Mouse (Mus musculus) macrophage (primary cell): Measurements from ENCODE around the gene Pde4d. TPM values are rescaled to one million over a fixed set of nuclear protein-coding genes. Genes with fewer than 3 reads are reported as not detected.
A peak's percentile ranks its signal among the peaks of the same experiment; 100 is the strongest.

Experiments
- H3K27ac ChIP-seq: fragments of 350-480 bp; formaldehyde crosslinking; 2 replicates; pipeline ENCODE4 v1.9.0; 2021
- H3K36me3 ChIP-seq: fragments of 350-480 bp; formaldehyde crosslinking; 2 replicates; pipeline ENCODE4 v1.9.0; 2021; ENCODE audit errors: inconsistent target
- H3K4me3 ChIP-seq: fragments of 350-480 bp; formaldehyde crosslinking; 2 replicates; pipeline ENCODE4 v1.9.0; 2021; ENCODE audit errors: inconsistent target
- H3K79me2 ChIP-seq: fragments of 350-480 bp; formaldehyde crosslinking; 2 replicates; pipeline ENCODE4 v1.9.0; 2021; ENCODE audit errors: inconsistent target
- WGBS: methylation state at CpG from one replicate; pipeline ENCODE4 v1.1.7; 2026; ENCODE audit warnings: inconsistent platforms; ENCODE audit not compliant: missing documents; 5-methylcytosine and 5-hydroxymethylcytosine counted together
- polyA plus RNA-seq: library from polyadenylated mRNA; stranded (reverse); fragments of 250-400 nt; gene quantifications from 3 replicates; pipeline ENCODE4 v1.2.4, GENCODE M21; 2018; ENCODE audit warnings: inconsistent platforms

Pde4d gene
- polyA plus RNA-seq, 1 experiment from 2014 or later: 0.82 TPM

DNA sequence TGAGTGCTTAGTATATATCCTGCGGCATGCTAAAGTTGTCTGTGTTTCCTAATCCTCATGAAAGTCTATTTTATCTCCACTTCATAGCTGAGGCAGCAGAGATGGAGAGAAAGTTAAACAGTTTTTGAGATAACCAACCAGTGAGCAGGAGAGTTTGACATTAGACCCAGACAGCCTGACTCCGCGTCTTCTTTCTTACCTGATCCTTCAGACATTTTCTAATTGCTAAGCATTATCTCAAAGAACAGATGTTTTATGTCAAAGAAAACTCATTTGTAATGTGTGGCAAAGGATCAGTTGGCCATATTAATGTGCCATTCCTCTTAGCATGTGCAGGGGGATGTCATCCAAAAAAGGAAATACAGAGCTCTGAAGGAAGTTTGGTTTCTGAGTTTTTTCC lies 1227.9 kb downstream of the Pde4d start:
- H3K36me3 ChIP-seq: no peaks in the 10 kb centered on the region
- H3K27ac ChIP-seq: no peak overlapping the region
- 98% methylated on average over 3 of the region's 3 CpGs for WGBS
- H3K79me2 ChIP-seq: no peaks in the 10 kb centered on the region
- H3K4me3 ChIP-seq: no peak overlapping the region

GRCm38 (mm10) chr13:109678991-109679390 lies 1229.2 kb downstream of the Pde4d start:
- Histone ChIP-seq H3K79me2 (no peaks in the 10 kb centered on the region), H3K36me3 (no peaks in the 10 kb centered on the region), H3K4me3 (no peak overlapping the region), H3K27ac (no peak overlapping the region)
- 93% methylated on average over 1 of the region's 1 CpGs for WGBS

- Histone ChIP-seq H3K27ac (no peak overlapping the region), H3K79me2 (no peaks in the 10 kb centered on the region), H3K36me3 (no peaks in the 10 kb centered on the region), H3K4me3 (no peak overlapping the region)
- WGBS: 86% methylated on average over 8 of the region's 8 CpGs
Measured at GRCm38 (mm10) chr13:109680229-109680628, 1230.5 kb downstream of the Pde4d start.

GRCm38 (mm10) chr13:109681699-109682293 lies 1232.0 kb downstream of the Pde4d start:
- Histone ChIP-seq H3K27ac (no peak overlapping the region), H3K4me3 (no peak overlapping the region), H3K79me2 (no peaks in the 10 kb centered on the region), H3K36me3 (no peaks in the 10 kb centered on the region)
- whole genome bisulfite sequencing: 81% methylated on average over 4 of the region's 4 CpGs

GRCm38 (mm10) chr13:109683001-109683400 lies 1233.3 kb downstream of the Pde4d start:
- 93% methylated on average over 10 of the region's 10 CpGs for WGBS
- Histone ChIP-seq H3K27ac (no peak overlapping the region), H3K79me2 (no peaks in the 10 kb centered on the region), H3K4me3 (no peak overlapping the region), H3K36me3 (no peaks in the 10 kb centered on the region)

GRCm38 (mm10) chr13:109684985-109685295 lies 1235.2 kb downstream of the Pde4d start:
- Histone ChIP-seq H3K36me3 (no peaks in the 10 kb centered on the region), H3K79me2 (no peaks in the 10 kb centered on the region), H3K27ac (no peak overlapping the region), H3K4me3 (peak overlapping the region; percentile 87)
- 56% methylated on average over 3 of the region's 3 CpGs for WGBS

DNA sequence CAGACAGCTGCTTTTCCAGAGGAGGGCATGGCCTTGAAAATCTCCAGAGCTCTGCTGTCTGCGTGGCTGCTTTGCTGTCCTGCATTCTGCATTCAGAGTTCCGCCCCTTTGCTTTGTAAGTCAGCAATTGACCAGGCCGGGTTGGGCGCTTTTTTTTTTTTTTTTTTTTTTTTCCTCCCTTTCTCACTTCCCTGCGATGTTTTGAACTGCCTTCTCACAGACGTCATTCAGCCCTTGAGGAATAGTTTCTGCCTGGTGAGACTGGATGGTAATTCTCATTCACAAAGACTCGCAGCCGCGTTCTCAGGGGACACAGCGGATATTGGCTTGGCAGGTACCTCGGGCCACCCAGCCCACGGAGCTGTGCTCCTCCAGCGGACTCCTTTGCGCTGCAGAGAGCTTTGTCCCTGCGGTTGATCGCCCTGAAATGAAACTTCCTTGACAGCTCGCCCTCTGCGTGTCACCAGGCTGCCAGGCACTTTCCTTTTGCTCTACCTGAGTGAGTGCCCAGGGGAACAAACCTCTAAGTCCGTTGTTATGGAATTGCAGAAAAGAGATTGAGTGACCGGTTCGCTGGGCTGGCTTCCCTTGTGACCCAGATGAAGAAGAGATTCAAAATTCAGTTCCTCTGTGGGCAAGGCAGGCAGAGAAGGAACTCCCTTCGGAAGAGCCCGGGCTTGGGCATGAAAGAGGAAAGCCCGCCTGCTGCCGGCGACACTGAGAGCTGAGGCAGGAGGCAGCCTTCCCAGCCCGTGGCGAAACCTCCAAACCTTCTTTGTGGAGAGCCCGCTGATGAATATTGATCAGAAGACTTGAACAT lies 1235.8 kb downstream of the Pde4d start:
- H3K36me3 ChIP-seq: no peaks in the 10 kb centered on the region
- peak overlapping the region; percentile 67 for H3K27ac ChIP-seq
- no peaks in the 10 kb centered on the region for H3K79me2 ChIP-seq
- 1% methylated on average over 29 of the region's 29 CpGs for WGBS
- peak overlapping the region; percentile 87 for H3K4me3 ChIP-seq

DNA sequence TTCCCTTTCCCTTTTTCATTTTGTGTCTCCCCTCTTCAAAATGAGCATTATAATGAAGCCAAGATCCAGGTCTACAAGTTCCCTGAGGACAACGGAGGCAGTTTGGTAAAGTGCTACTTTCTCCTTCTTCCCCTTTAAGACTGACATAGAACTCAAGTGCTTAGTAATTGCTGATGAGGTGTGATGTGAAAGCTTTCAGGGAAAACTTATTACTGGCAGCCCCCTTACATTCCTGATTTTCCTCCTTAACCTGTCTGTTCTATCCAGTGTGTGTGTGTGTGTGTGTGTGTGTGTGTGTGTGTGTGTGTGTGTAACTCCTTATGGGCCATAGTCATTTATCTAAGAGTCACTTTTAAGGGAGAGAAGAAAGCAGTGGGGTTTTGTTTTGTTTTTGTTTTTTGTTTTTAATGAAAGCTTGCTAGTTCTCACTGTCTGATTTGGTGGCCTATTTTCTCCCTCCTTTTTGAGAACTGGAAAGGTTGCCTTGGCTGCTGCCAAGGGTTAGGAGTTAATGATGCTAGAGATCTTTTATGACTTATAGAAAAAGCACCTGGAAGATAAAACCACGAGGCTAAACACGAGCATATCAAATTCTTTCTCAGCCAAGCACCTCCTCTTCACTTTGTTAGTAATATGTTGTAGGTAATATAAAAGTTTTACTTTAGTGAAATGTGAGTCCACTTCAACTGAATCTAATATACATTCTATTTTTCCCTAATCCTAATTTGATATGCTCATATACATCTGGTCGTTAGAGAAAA lies 1236.5 kb downstream of the Pde4d start:
- H3K27ac ChIP-seq: peak overlapping the region; percentile 67

DNA sequence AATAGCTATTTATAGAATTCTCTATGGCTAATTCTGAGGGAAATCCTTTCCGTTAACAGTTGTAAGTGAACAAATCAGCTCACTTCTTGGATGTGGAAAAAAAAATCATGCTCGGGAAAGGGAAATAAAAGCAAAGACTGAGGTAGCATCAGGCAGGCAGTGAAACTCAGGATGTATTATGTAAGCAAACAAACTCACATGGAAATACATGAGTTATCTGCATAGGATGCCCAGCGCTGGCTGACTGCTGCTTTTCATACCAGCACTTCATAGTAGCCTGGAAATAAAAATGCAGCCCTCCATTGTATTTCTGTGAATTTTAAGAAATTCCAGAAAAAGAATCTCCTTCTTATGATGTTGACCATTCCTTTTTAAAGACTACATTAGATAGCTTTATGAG lies 1237.2 kb downstream of the Pde4d start:
- H3K27ac ChIP-seq: no peak overlapping the region
- H3K79me2 ChIP-seq: no peaks in the 10 kb centered on the region
- no peaks in the 10 kb centered on the region for H3K36me3 ChIP-seq
- WGBS: 74% methylated on average over 3 of the region's 3 CpGs
- no peak overlapping the region for H3K4me3 ChIP-seq

More for the DNA sequence above, 1236.5 kb downstream of the Pde4d start:
- Histone ChIP-seq H3K79me2 (no peaks in the 10 kb centered on the region), H3K4me3 (peak overlapping the region; percentile 87), H3K36me3 (no peaks in the 10 kb centered on the region)
- WGBS: 21% methylated on average over 3 of the region's 4 CpGs

DNA sequence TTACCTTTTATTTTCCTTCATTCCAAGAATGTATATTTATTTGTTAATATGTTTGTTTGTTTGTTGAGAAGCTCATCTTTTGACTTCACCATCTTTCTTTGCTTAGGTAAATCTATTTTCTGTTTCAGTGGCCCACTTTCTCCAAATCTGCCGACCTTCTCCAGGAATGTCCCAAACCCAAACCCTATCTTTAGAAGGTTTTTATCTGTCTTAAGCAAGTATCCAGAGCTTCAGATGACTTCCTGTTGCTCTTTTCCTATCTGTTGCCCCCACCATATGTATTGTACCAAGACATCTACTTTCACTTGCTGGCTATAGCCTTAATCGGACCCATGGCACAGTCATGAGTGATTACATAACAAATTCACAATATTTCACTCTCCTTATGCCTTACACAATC lies 1238.4 kb downstream of the Pde4d start:
- Histone ChIP-seq H3K4me3 (no peak overlapping the region), H3K36me3 (no peaks in the 10 kb centered on the region), H3K27ac (no peak overlapping the region), H3K79me2 (no peaks in the 10 kb centered on the region)
- WGBS: 81% methylated on average over 2 of the region's 2 CpGs

GRCm38 (mm10) chr13:109689176-109689575 lies 1239.4 kb downstream of the Pde4d start:
- no peak overlapping the region for H3K27ac ChIP-seq

GRCm38 (mm10) chr13:109690558-109690957 lies 1240.8 kb downstream of the Pde4d start:
- no peaks in the 10 kb centered on the region for H3K79me2 ChIP-seq
- no peaks in the 10 kb centered on the region for H3K36me3 ChIP-seq
- H3K4me3 ChIP-seq: no peak overlapping the region
- 96% methylated on average over 5 of the region's 5 CpGs for WGBS
- H3K27ac ChIP-seq: no peak overlapping the region

More at GRCm38 (mm10) chr13:109689176-109689575, 1239.4 kb downstream of the Pde4d start:
- no peaks in the 10 kb centered on the region for H3K36me3 ChIP-seq
- 97% methylated on average over 3 of the region's 3 CpGs for WGBS
- H3K79me2 ChIP-seq: no peaks in the 10 kb centered on the region
- no peak overlapping the region for H3K4me3 ChIP-seq

DNA sequence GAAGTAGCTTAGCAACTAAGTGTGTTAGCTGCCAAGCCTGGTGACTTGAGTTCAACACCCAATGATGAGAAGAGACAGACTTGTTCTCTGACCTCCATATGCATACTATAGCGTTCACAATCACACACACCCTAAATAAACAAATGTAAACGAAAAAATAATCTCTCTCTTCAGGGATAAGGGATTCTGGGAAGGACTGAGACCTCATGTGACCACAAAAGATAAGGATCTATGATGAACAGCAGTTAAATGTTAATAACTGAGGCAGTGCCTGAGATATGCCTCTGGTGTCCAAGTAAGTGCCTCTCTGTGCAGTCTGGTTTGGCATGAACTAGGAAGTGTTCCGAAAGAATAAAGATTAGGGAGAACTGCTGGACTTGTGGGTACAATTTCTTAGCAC lies 1243.1 kb downstream of the Pde4d start:
- 94% methylated on average over 2 of the region's 3 CpGs for WGBS
- no peak overlapping the region for H3K27ac ChIP-seq
- no peaks in the 10 kb centered on the region for H3K79me2 ChIP-seq

DNA sequence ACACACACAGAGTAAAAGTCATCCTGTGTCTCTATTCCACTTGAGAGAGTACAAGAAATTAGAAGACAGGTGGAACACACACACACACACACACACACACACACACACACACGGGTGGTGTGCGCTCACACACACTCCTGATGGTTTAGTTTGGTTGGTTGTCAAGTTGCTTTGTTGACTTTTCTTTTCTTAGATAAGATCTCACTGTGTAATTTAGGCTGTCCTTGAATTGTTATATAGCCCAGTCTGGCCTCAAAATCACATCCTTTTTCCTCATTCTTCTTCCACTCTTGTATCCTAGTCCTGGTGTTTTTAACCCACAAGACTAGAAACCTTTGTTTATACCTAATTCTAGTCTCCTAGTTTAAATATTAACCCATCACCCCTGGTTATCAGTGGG lies 1244.0 kb downstream of the Pde4d start:
- H3K27ac ChIP-seq: no peak overlapping the region
- H3K36me3 ChIP-seq: no peaks in the 10 kb centered on the region
- WGBS: no CpG with 5 or more reads among the region's 2 CpGs
- no peaks in the 10 kb centered on the region for H3K79me2 ChIP-seq
- H3K4me3 ChIP-seq: no peak overlapping the region

More for the DNA sequence above, 1243.1 kb downstream of the Pde4d start:
- Histone ChIP-seq H3K4me3 (no peak overlapping the region), H3K36me3 (no peaks in the 10 kb centered on the region)

GRCm38 (mm10) chr13:109694293-109694692 lies 1244.5 kb downstream of the Pde4d start:
- WGBS: 95% methylated on average over 2 of the region's 2 CpGs
- Histone ChIP-seq H3K4me3 (no peak overlapping the region), H3K36me3 (no peaks in the 10 kb centered on the region), H3K79me2 (no peaks in the 10 kb centered on the region), H3K27ac (no peak overlapping the region)
